Mouse (Mus musculus) limb, embryonic 15.5 days (tissue): Measurements from ENCODE around the gene Spock3. TPM values are rescaled to one million over a fixed set of nuclear protein-coding genes. Genes with fewer than 3 reads are reported as not detected.
"Not testable (repeated sequence)": the region's sequence is repeated elsewhere in the genome, so short reads cannot be mapped to it uniquely, and the experiment has no call there.

Experiments
- ATAC-seq: fragments of 200-750 bp; cut with Nextera tagmentation; 2 replicates; pipeline ENCODE4 v1.8.0; 2017; ENCODE audit warnings: low read depth, moderate TSS enrichment; ENCODE audit not compliant: insufficient number of reproducible peaks, low FRiP score, low TSS enrichment
- H3K27ac ChIP-seq: fragments of 300-500 bp; sonication (generic); 2 replicates; pipeline ENCODE4 v1.5.1; 2015; ENCODE audit warnings: moderate library complexity, mild to moderate bottlenecking, inconsistent platforms
- H3K27me3 ChIP-seq: fragments of 300-500 bp; sonication (generic); 2 replicates; pipeline ENCODE4 v1.6.1; 2015; ENCODE audit warnings: inconsistent platforms
- H3K36me3 ChIP-seq: fragments of 300-500 bp; sonication (generic); 2 replicates; pipeline ENCODE4 v1.6.1; 2015; ENCODE audit warnings: inconsistent platforms
- H3K4me1 ChIP-seq: fragments of 300-500 bp; sonication (generic); 2 replicates; pipeline ENCODE4 v1.6.1; 2015; ENCODE audit warnings: inconsistent platforms
- H3K4me2 ChIP-seq: fragments of 300-500 bp; sonication (generic); 2 replicates; pipeline ENCODE4 v1.6.1; 2015; ENCODE audit warnings: mild to moderate bottlenecking, inconsistent platforms
- H3K4me3 ChIP-seq: fragments of 300-500 bp; sonication (generic); 2 replicates; pipeline ENCODE4 v1.5.1; 2015; ENCODE audit warnings: mild to moderate bottlenecking, inconsistent platforms
- H3K9ac ChIP-seq: fragments of 300-500 bp; sonication (generic); 2 replicates; pipeline ENCODE4 v1.6.1; 2015; ENCODE audit warnings: inconsistent platforms
- H3K9me3 ChIP-seq: fragments of 300-500 bp; sonication (generic); 2 replicates; pipeline ENCODE4 v1.6.1; 2016; ENCODE audit warnings: inconsistent platforms
- WGBS: fragments of 180-500 bp; shearing (Covaris S2); methylation state at CpG from one replicate; pipeline ENCODE4 v1.1.7; 2015; 5-methylcytosine and 5-hydroxymethylcytosine counted together
- polyA plus RNA-seq: library from polyadenylated mRNA; unstranded; fragments of >200 nt; fragmentation: Nextera tagmentation; extraction: Ambion mirVana; gene quantifications from 2 replicates; pipeline ENCODE4 v1.2.1, GENCODE M21; 2015

Spock3 gene
- polyA plus RNA-seq, result 10.5 and 12.4 TPM in 2 replicates

GRCm38 (mm10) chr8:62950709-62951108, at the start of gene Spock3:
Gene Spock3, plus strand, starts transcription at chr8:62951009.
- H3K9me3 ChIP-seq, result no peaks in the 10 kb centered on the region
- WGBS, result 36% methylated on average over 2 of the region's 2 CpGs
- peak within 1 kb of the TSS; percentile 50 for H3K4me3 ChIP-seq
- H3K27me3 ChIP-seq, result no peaks in the 10 kb centered on the region
- no peaks in the 10 kb centered on the region for H3K36me3 ChIP-seq
- ATAC-seq, result no peak
- H3K4me2 ChIP-seq, result peak within 1 kb of the TSS; percentile 88
- H3K27ac ChIP-seq, result no peak within 1 kb of the TSS
- H3K9ac ChIP-seq, result peak within 1 kb of the TSS; percentile 31; the same call in 1 of the 2 replicates
- H3K4me1 ChIP-seq, result peaks cover 12% of the 10 kb centered on the region; the same call in 1 of the 2 replicates

GRCm38 (mm10) chr8:62951173-62952134, 645 bp downstream of the Spock3 start:
- Histone ChIP-seq H3K9me3 (no peaks in the 10 kb centered on the region), H3K9ac (peak overlapping the region; percentile 31; the same call in 1 of the 2 replicates), H3K4me2 (peak overlapping the region; percentile 88), H3K4me1 (peaks cover 12% of the 10 kb centered on the region; the same call in 1 of the 2 replicates), H3K27ac (no peak overlapping the region), H3K36me3 (no peaks in the 10 kb centered on the region), H3K4me3 (peak overlapping the region; percentile 50), H3K27me3 (no peaks in the 10 kb centered on the region)
- 0 out of 2 replicates have a peak, but pooled peaks have one; percentile 48 for ATAC-seq
- WGBS, result under 1% methylated on average over 49 of the region's 50 CpGs

DNA sequence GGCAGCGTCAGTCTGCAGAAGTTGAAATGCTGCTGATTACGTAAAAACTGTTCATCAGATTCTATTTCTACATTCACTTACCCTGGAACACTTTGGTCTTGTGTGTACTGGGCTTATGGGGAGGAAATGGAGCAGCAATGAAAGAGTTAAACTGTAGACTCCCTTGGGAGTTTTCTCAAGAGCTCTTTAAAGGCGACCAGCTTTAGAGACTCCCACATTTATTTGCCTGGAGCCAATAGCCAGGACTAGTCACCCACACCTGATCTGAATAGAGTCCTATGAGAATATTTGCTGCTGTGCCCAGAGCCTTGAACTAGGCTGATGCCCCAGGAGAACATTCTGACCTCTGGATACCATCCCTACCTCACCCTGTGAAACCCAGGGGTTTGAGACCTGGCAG, 1.7 kb downstream of the Spock3 start:
- Histone ChIP-seq H3K4me2 (peak overlapping the region; percentile 88), H3K9ac (no peak overlapping the region), H3K4me1 (peaks cover 12% of the 10 kb centered on the region; the same call in 1 of the 2 replicates), H3K27me3 (no peaks in the 10 kb centered on the region), H3K4me3 (peak overlapping the region; percentile 50), H3K9me3 (no peaks in the 10 kb centered on the region), H3K27ac (no peak overlapping the region), H3K36me3 (no peaks in the 10 kb centered on the region)
- 6% methylated on average over 3 of the region's 3 CpGs for WGBS
- ATAC-seq, result no peak

DNA sequence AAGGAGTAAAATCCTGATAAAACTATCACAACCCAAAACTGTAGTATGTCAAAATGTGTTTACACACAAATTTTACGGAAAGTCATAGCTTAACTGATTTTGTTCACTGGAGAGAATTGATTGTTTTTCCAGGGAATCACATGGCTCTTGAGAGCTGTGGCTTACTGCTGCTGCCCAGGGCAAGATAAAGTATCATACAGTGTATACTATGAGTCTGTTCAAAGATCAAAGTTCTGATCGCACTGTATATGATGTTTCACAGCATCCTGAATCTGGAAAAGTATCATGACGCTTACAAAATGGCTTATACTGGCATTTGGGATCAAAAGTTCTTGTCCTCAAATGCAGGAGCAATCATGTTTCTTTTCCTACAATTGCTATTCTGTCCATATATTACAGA, 11.8 kb downstream of the Spock3 start:
- Histone ChIP-seq H3K9me3 (no peaks in the 10 kb centered on the region), H3K4me3 (no peak overlapping the region), H3K36me3 (no peaks in the 10 kb centered on the region), H3K4me2 (no peak overlapping the region), H3K9ac (no peak overlapping the region), H3K4me1 (no peaks in the 10 kb centered on the region), H3K27ac (no peak overlapping the region), H3K27me3 (no peaks in the 10 kb centered on the region)
- 82% methylated on average over 3 of the region's 3 CpGs for WGBS
- ATAC-seq, result no peak

- Histone ChIP-seq H3K27me3 (no peaks in the 10 kb centered on the region), H3K27ac (no peak overlapping the region), H3K9ac (no peak overlapping the region), H3K4me2 (no peak overlapping the region), H3K4me1 (no peaks in the 10 kb centered on the region), H3K9me3 (no peaks in the 10 kb centered on the region), H3K4me3 (no peak overlapping the region), H3K36me3 (no peaks in the 10 kb centered on the region)
- 73% methylated on average over 2 of the region's 2 CpGs for WGBS
- no peak for ATAC-seq
These were observed 19.1 kb downstream of the Spock3 start for GRCm38 (mm10) chr8:62969802-62970372.

GRCm38 (mm10) chr8:63088984-63089383, 138.2 kb downstream of the Spock3 start:
- Histone ChIP-seq H3K36me3 (no peaks in the 10 kb centered on the region), H3K27me3 (no peaks in the 10 kb centered on the region), H3K27ac (no peak overlapping the region), H3K9ac (no peak overlapping the region), H3K4me1 (no peaks in the 10 kb centered on the region), H3K4me2 (no peak overlapping the region), H3K9me3 (no peaks in the 10 kb centered on the region), H3K4me3 (no peak overlapping the region)
- ATAC-seq, result no peak
- WGBS, result 79% methylated on average over 3 of the region's 3 CpGs

GRCm38 (mm10) chr8:63098200-63098599, 147.4 kb downstream of the Spock3 start:
- Histone ChIP-seq H3K9me3 (no peaks in the 10 kb centered on the region), H3K9ac (no peak overlapping the region), H3K36me3 (no peaks in the 10 kb centered on the region), H3K4me2 (no peak overlapping the region), H3K27ac (no peak overlapping the region), H3K4me1 (no peaks in the 10 kb centered on the region), H3K27me3 (no peaks in the 10 kb centered on the region), H3K4me3 (no peak overlapping the region)
- 63% methylated on average over 2 of the region's 2 CpGs for WGBS
- no peak for ATAC-seq

DNA sequence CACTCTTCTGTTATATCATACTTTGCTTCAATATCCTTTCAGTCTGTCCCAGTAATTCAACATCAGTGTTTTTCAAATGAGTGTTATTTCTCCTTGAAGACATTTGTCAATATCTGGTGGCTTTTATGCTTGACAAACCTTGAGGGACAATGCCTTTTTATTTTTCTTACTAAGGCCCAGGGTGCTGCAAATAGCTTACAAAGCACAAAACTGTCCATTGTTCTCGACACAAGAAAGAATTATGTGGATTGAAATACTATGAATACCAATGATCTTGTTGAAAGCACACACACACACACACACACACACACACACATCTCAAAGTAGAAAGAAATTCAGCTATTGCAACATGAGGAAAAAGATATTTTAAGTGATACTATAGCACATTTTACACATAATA, 159.0 kb downstream of the Spock3 start:
- Histone ChIP-seq H3K9me3 (no peaks in the 10 kb centered on the region), H3K36me3 (no peaks in the 10 kb centered on the region), H3K4me1 (no peaks in the 10 kb centered on the region), H3K4me2 (no peak overlapping the region), H3K27me3 (no peaks in the 10 kb centered on the region), H3K9ac (no peak overlapping the region), H3K4me3 (no peak overlapping the region), H3K27ac (no peak overlapping the region)
- ATAC-seq, result no peak
- WGBS, result 77% methylated on average over 1 of the region's 1 CpGs

DNA sequence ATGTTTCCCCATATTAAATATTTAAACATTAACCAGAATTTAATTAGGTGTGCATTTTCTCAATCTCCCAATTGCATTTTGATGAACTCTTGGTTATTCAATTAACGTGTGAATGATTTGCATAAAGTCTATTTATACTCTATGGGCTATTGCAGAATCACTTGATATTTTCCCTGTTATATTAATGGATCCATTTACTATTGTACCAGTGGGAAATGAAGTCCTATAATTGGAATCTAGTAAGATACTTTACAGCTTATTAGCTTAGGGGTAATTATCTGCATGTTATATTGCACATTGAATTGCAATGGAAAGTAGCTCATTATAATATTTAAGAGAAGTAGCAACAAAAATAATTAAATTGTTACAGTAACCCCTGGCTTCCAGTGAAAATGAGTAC, 162.1 kb downstream of the Spock3 start:
- no peak overlapping the region for H3K4me3 ChIP-seq
- no peak for ATAC-seq
- H3K27ac ChIP-seq, result no peak overlapping the region
- no peaks in the 10 kb centered on the region for H3K9me3 ChIP-seq
- H3K36me3 ChIP-seq, result no peaks in the 10 kb centered on the region
- no peaks in the 10 kb centered on the region for H3K27me3 ChIP-seq
- no peaks in the 10 kb centered on the region for H3K4me1 ChIP-seq
- H3K4me2 ChIP-seq, result no peak overlapping the region
- no peak overlapping the region for H3K9ac ChIP-seq
- 69% methylated on average over 1 of the region's 1 CpGs for WGBS

DNA sequence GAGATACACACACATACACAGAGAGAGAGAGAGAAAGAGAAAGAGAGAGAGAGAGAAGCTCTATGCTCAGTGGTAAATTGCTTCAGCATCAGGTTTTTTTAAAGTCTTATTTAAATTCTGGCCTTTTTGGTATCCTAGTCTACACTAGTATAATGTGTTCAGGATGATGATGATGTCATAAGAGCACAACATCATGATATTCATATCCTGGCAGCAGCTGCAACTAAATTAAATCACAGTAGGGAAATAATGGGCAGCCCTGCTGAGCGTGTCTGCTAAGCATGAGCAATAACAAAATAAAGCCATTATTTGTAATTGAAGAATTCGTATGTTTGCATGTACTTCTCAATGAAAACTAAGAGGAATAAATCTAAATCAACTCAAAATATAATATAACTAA, 169.7 kb downstream of the Spock3 start:
- Histone ChIP-seq H3K4me1 (no peaks in the 10 kb centered on the region), H3K27ac (no peak overlapping the region)

GRCm38 (mm10) chr8:63135406-63135805, 184.6 kb downstream of the Spock3 start:
- no peak overlapping the region for H3K9ac ChIP-seq

More for the DNA sequence above, 169.7 kb downstream of the Spock3 start:
- no peak overlapping the region for H3K4me2 ChIP-seq
- WGBS, result 59% methylated on average over 2 of the region's 2 CpGs
- H3K4me3 ChIP-seq, result no peak overlapping the region
- no peak for ATAC-seq
- H3K9me3 ChIP-seq, result no peaks in the 10 kb centered on the region
- no peak overlapping the region for H3K9ac ChIP-seq
- no peaks in the 10 kb centered on the region for H3K27me3 ChIP-seq
- no peaks in the 10 kb centered on the region for H3K36me3 ChIP-seq

DNA sequence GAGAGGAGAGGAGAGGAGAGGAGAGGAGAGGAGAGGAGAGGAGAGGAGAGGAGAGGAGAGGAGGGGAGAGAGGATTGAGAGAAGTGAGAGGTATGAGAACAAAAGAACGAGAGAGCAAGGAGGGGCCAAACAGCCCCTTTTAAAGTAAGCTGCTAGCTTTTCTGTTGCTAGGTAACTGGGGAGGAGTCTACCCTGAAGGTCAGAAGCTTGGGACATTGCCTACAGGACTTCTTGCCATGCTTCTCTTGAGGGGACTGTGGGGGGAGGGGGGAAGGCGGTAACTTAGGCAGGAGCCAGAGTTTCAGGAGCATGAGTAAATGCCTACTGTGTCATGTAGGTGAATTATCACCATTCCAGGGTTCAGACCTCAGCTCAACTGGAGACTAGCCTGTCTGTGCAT, 213.1 kb downstream of the Spock3 start:
- not testable (repeated sequence) for H3K4me3 ChIP-seq, ATAC-seq, H3K9ac ChIP-seq

More at GRCm38 (mm10) chr8:63135406-63135805, 184.6 kb downstream of the Spock3 start:
- H3K4me2 ChIP-seq, result no peak overlapping the region
- WGBS, result 85% methylated on average over 3 of the region's 3 CpGs
- H3K4me3 ChIP-seq, result no peak overlapping the region
- no peaks in the 10 kb centered on the region for H3K27me3 ChIP-seq
- no peak for ATAC-seq
- H3K9me3 ChIP-seq, result no peaks in the 10 kb centered on the region
- no peak overlapping the region for H3K27ac ChIP-seq
- H3K4me1 ChIP-seq, result no peaks in the 10 kb centered on the region
- H3K36me3 ChIP-seq, result no peaks in the 10 kb centered on the region

More for the DNA sequence above, 213.1 kb downstream of the Spock3 start:
- 52% methylated on average over 2 of the region's 2 CpGs for WGBS
- not testable (repeated sequence) for H3K27ac ChIP-seq, H3K36me3 ChIP-seq, H3K27me3 ChIP-seq, H3K9me3 ChIP-seq, H3K4me1 ChIP-seq, H3K4me2 ChIP-seq
